Mouse (Mus musculus): ENCODE results near the gene Orai3. TPM values are rescaled to one million over a fixed set of nuclear protein-coding genes. Genes with fewer than 3 reads are reported as not detected.

Orai3 gene
- polyA plus RNA-seq, 1 experiment: 24.1 TPM

GRCm38 (mm10) chr7:127785308-127785707, 15.7 kb downstream of the Orai3 start, which contains the start of gene Gm49388:
Gene Gm49388, plus strand, starts transcription at chr7:127785608.
- Histone ChIP-seq H3K4me3 (replicated peaks; ENCODE audit: insufficient read depth, low read depth, low read length) (no peak within 1 kb of the TSS), H3K4me1 (ENCODE audit: control insufficient read depth, insufficient read depth, low read length) (no peaks in the 10 kb centered on the region)
- WGBS: 92% methylated on average over 7 of the region's 7 CpGs

DNA sequence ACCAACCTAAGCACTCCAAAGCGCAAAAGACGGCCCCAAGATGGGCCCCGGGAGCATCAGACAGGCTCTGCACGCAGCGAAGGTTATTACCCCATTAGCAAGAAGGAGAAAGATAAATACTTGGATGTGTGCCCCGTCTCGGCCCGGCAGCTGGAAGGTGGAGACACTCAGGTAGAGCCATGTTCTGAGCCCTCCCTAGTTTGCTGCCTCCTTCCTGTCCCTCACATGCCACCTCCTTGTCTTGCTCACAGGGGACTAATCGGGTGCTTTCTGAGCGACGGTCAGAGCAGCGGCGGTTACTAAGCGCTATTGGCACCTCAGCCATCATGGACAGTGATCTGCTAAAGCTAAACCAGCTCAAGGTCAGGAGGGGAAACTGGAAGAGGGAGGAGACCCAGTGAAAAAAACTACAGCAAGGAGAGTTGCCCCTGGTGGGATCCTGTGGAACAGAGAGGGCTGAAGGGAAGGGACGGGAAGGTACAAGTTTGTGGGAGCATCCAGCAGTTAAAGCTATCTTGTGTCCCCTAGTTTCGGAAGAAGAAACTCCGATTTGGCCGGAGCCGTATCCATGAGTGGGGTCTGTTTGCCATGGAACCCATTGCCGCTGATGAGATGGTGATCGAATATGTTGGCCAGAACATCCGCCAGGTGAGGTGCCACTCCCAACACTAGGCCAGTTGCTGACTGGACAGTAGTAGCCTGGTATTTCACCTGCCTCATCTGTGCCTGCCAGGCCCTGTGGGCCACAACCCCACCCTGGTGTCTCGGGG, 27.6 kb downstream of the Orai3 start:
- H3K4me3 ChIP-seq (replicated peaks; ENCODE audit: insufficient read depth, low read depth, low read length): no peak overlapping the region
- TF ChIP-seq CTCF (IDR thresholded peaks at IDR 0.05; ENCODE audit: borderline replicate concordance, insufficient read depth, low read depth, low read length): no peak
- 86% methylated on average over 23 of the region's 23 CpGs for WGBS

More at GRCm38 (mm10) chr7:127785308-127785707, 15.7 kb downstream of the Orai3 start, which contains the start of gene Gm49388:
- no peak for DNase-seq
- no peaks in the 10 kb centered on the region for H3K27me3 ChIP-seq (ENCODE audit: control insufficient read depth, insufficient read depth, low read length)
- no peak within 1 kb of the TSS for H3K27ac ChIP-seq (ENCODE audit: insufficient read depth, low read length)
- no peak for TF ChIP-seq POLR2A (IDR thresholded peaks at IDR 0.05; ENCODE audit: borderline replicate concordance, insufficient read depth, low read length)

GRCm38 (mm10) chr7:127798591-127798990, 29.0 kb downstream of the Orai3 start:
- Histone ChIP-seq H3K4me3 (replicated peaks; ENCODE audit: insufficient read depth, low read depth, low read length) (no peak overlapping the region), H3K27ac (ENCODE audit: insufficient read depth, low read length) (peak overlapping the region; percentile 88), H3K4me1 (ENCODE audit: control insufficient read depth, insufficient read depth, low read length) (peaks cover 66% of the 10 kb centered on the region), H3K27me3 (ENCODE audit: control insufficient read depth, insufficient read depth, low read length) (no peaks in the 10 kb centered on the region)
- 12% methylated on average over 4 of the region's 4 CpGs for WGBS
- TF ChIP-seq CTCF (IDR thresholded peaks at IDR 0.05; ENCODE audit: borderline replicate concordance, insufficient read depth, low read depth, low read length) (no peak), POLR2A (IDR thresholded peaks at IDR 0.05; ENCODE audit: borderline replicate concordance, insufficient read depth, low read length) (peak; percentile 10; the same call in 1 of the 2 replicates)
- peak; percentile 95 to 98 for DNase-seq

More for the DNA sequence above, 27.6 kb downstream of the Orai3 start:
- H3K27me3 ChIP-seq (ENCODE audit: control insufficient read depth, insufficient read depth, low read length): no peaks in the 10 kb centered on the region
- H3K27ac ChIP-seq (ENCODE audit: insufficient read depth, low read length): peak overlapping the region; percentile 88
- peaks cover 54% of the 10 kb centered on the region for H3K4me1 ChIP-seq (ENCODE audit: control insufficient read depth, insufficient read depth, low read length)
- DNase-seq: peak in 1 of 2 experiments; percentile 36

DNA sequence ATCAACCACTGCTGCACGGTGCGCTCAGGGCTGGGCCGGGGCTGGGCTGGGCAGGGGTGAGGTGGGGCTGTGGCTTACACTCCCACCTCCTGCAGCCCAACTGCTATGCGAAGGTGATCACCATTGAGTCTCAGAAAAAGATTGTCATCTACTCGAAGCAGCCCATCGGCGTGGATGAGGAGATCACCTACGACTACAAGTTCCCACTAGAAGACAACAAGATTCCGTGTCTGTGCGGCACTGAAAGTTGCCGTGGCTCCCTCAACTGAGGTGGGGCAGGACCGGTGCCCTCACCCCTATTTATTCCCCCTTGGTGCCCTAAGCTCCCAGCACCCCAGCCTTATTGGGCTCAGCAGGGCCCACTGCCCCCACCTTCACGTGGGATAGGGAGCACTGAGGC, 29.6 kb downstream of the Orai3 start:
- H3K4me1 ChIP-seq (ENCODE audit: control insufficient read depth, insufficient read depth, low read length): peaks cover 72% of the 10 kb centered on the region
- TF ChIP-seq CTCF (IDR thresholded peaks at IDR 0.05; ENCODE audit: borderline replicate concordance, insufficient read depth, low read depth, low read length) (no peak), POLR2A (IDR thresholded peaks at IDR 0.05; ENCODE audit: borderline replicate concordance, insufficient read depth, low read length) (no peak)
- H3K27me3 ChIP-seq (ENCODE audit: control insufficient read depth, insufficient read depth, low read length): no peaks in the 10 kb centered on the region
- H3K4me3 ChIP-seq (replicated peaks; ENCODE audit: insufficient read depth, low read depth, low read length): no peak overlapping the region
- WGBS: 62% methylated on average over 13 of the region's 13 CpGs
- no peak for DNase-seq
- H3K27ac ChIP-seq (ENCODE audit: insufficient read depth, low read length): peak overlapping the region; percentile 88

- H3K27ac ChIP-seq (ENCODE audit: insufficient read depth, low read length): peak overlapping the region; percentile 88
- peaks cover 77% of the 10 kb centered on the region for H3K4me1 ChIP-seq (ENCODE audit: control insufficient read depth, insufficient read depth, low read length)
- no peaks in the 10 kb centered on the region for H3K27me3 ChIP-seq (ENCODE audit: control insufficient read depth, insufficient read depth, low read length)
- peak in 1 of 2 experiments; percentile 44 for DNase-seq
- no peak overlapping the region for H3K4me3 ChIP-seq (replicated peaks; ENCODE audit: insufficient read depth, low read depth, low read length)
- no peak for TF ChIP-seq POLR2A (IDR thresholded peaks at IDR 0.05; ENCODE audit: borderline replicate concordance, insufficient read depth, low read length)
- 96% methylated on average over 1 of the region's 1 CpGs for WGBS
Observed at GRCm38 (mm10) chr7:127799738-127800137, 30.1 kb downstream of the Orai3 start.

- Histone ChIP-seq H3K27me3 (ENCODE audit: control insufficient read depth, insufficient read depth, low read length) (no peaks in the 10 kb centered on the region), H3K4me3 (replicated peaks; ENCODE audit: insufficient read depth, low read depth, low read length) (peak within 1 kb of the TSS; percentile 41), H3K27ac (ENCODE audit: insufficient read depth, low read length) (peak within 1 kb of the TSS; percentile 88), H3K4me1 (ENCODE audit: control insufficient read depth, insufficient read depth, low read length) (peaks cover 79% of the 10 kb centered on the region)
- peak; percentile 86 to 89 for DNase-seq
- TF ChIP-seq POLR2A (IDR thresholded peaks at IDR 0.05; ENCODE audit: borderline replicate concordance, insufficient read depth, low read length) (peak; percentile 49; the same call in 1 of the 2 replicates), CTCF (IDR thresholded peaks at IDR 0.05; ENCODE audit: borderline replicate concordance, insufficient read depth, low read depth, low read length) (peak; percentile 86)
- WGBS: 25% methylated on average over 6 of the region's 6 CpGs
Observed at GRCm38 (mm10) chr7:127800435-127801009, 30.9 kb downstream of the Orai3 start, which contains the start of gene Hsd3b7. Gene Hsd3b7, plus strand, starts transcription at chr7:127800604.

DNA sequence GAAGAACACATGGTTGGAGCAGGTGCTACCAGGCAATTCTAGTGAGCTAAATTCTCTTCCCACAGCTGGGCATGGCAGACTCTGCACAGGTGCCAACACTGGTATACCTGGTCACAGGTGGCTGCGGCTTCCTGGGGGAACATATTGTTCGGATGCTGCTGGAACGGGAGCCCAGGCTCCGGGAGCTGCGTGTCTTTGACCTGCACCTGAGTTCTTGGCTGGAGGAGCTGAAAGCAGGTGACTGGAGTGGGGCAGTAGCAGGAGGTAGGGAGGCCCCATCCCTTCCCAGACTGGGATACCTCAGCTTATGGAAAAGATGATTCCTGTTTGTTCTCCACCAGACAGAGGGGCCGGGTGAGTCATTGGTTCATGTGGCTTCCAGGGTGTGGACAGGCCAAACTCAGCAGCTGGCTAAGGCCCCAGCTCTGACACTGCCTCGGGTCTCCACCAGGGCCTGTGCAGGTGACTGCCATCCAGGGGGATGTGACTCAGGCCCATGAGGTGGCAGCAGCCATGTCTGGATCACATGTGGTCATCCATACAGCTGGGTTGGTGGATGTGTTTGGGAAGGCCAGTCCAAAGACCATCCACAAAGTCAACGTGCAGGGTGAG, 31.5 kb downstream of the Orai3 start:
- peak overlapping the region; percentile 88 for H3K27ac ChIP-seq (ENCODE audit: insufficient read depth, low read length)
- 21% methylated on average over 8 of the region's 8 CpGs for WGBS
- DNase-seq: peak; percentile 55 to 64

More for the DNA sequence above, 31.5 kb downstream of the Orai3 start:
- no peaks in the 10 kb centered on the region for H3K27me3 ChIP-seq (ENCODE audit: control insufficient read depth, insufficient read depth, low read length)
- no peak for TF ChIP-seq CTCF (IDR thresholded peaks at IDR 0.05; ENCODE audit: borderline replicate concordance, insufficient read depth, low read depth, low read length)
- TF ChIP-seq POLR2A (IDR thresholded peaks at IDR 0.05; ENCODE audit: borderline replicate concordance, insufficient read depth, low read length): no peak
- H3K4me3 ChIP-seq (replicated peaks; ENCODE audit: insufficient read depth, low read depth, low read length): peak overlapping the region; percentile 17
- H3K4me1 ChIP-seq (ENCODE audit: control insufficient read depth, insufficient read depth, low read length): peaks cover 81% of the 10 kb centered on the region
